ENCODE assay signal across 8 mouse cellular contexts in genomic region chr4:129877967-129878655, GRCm38 (mm10). TPM values are rescaled to one million over a fixed set of nuclear protein-coding genes. Genes with fewer than 3 reads are reported as not detected.
A peak's percentile ranks its signal among the peaks of the same experiment; 100 is the strongest.
DNase-seq lines count a peak whose midpoint lies in the region; ATAC-seq lines count a peak whose summit lies in the region.

No protein-coding gene starts in this region.

- no peaks in the 10 kb centered on the region for H3K9me3 ChIP-seq in hindbrain, embryonic 14.5 days (ENCODE audit: control insufficient read depth, low read length)
- no peaks in the 10 kb centered on the region for H3K9me3 ChIP-seq in liver, embryonic 12.5 days (replicated peaks)
- H3K9me3 ChIP-seq in stomach, embryonic 16.5 days (replicated peaks; ENCODE audit: control insufficient read depth, low read length) = no peaks in the 10 kb centered on the region

- H3K9ac ChIP-seq in hindbrain, embryonic 14.5 days = peak overlapping the region; percentile 59; the same call in 1 of the 2 replicates
- peak overlapping the region; percentile 58 for H3K9ac ChIP-seq in liver, embryonic 12.5 days
- peak overlapping the region; percentile 61 for H3K9ac ChIP-seq in stomach, embryonic 16.5 days (ENCODE audit: low read length)

- WGBS in hindbrain, embryonic 14.5 days = 58% methylated on average over 11 of the region's 11 CpGs
- 52% methylated on average over 11 of the region's 11 CpGs for WGBS in liver, embryonic 12.5 days (ENCODE audit: insufficient replicate concordance)
- WGBS in stomach, embryonic 16.5 days = 65% methylated on average over 11 of the region's 11 CpGs

- no peaks in the 10 kb centered on the region for H3K36me3 ChIP-seq in hindbrain, embryonic 14.5 days (replicated peaks; ENCODE audit: control insufficient read depth, insufficient read depth)
- H3K36me3 ChIP-seq in liver, embryonic 12.5 days = no peaks in the 10 kb centered on the region
- no peaks in the 10 kb centered on the region for H3K36me3 ChIP-seq in stomach, embryonic 16.5 days (ENCODE audit: control insufficient read depth, insufficient read depth, low read length)

- DNase-seq in CD4-positive, CD25-positive, alpha-beta regulatory T cell, adult 2 months (ENCODE audit: low read depth, low spot score) = peak; percentile 32
- peak; percentile 26 for DNase-seq in CD4-positive helper T cell, adult 2 months (ENCODE audit: low read depth, low spot score)
- no peak for DNase-seq in hindbrain, embryonic 14.5 days (ENCODE audit: low spot score)
- DNase-seq in gastrocnemius, postnatal 10 days = no peak
- DNase-seq in urinary bladder, postnatal 14 days (ENCODE audit: low spot score) = no peak

- H3K4me3 ChIP-seq in hindbrain, embryonic 14.5 days (replicated peaks; ENCODE audit: low read length) = no peak overlapping the region
- H3K4me3 ChIP-seq in liver, embryonic 12.5 days = peak overlapping the region; percentile 50
- peak overlapping the region; percentile 32 for H3K4me3 ChIP-seq in stomach, embryonic 16.5 days (replicated peaks; ENCODE audit: low read length)

- H3K27me3 ChIP-seq in hindbrain, embryonic 14.5 days (ENCODE audit: control insufficient read depth, insufficient read depth, low read length) = no peaks in the 10 kb centered on the region
- H3K27me3 ChIP-seq in liver, embryonic 12.5 days (replicated peaks) = no peaks in the 10 kb centered on the region
- no peaks in the 10 kb centered on the region for H3K27me3 ChIP-seq in stomach, embryonic 16.5 days (ENCODE audit: control insufficient read depth, insufficient read depth, low read length)

- H3K4me2 ChIP-seq in hindbrain, embryonic 14.5 days (replicated peaks) = peak overlapping the region; percentile 46
- peak overlapping the region; percentile 68 for H3K4me2 ChIP-seq in liver, embryonic 12.5 days
- H3K4me2 ChIP-seq in stomach, embryonic 16.5 days (ENCODE audit: low read depth, low read length) = peak overlapping the region; percentile 54

- peak overlapping the region; percentile 64; the same call in 1 of the 2 replicates for H3K27ac ChIP-seq in hindbrain, embryonic 14.5 days
- H3K27ac ChIP-seq in liver, embryonic 12.5 days = peak overlapping the region; percentile 75
- peak overlapping the region; percentile 89 for H3K27ac ChIP-seq in stomach, embryonic 16.5 days (ENCODE audit: low read length)

- H3K4me1 ChIP-seq in hindbrain, embryonic 14.5 days (replicated peaks; ENCODE audit: control insufficient read depth, insufficient read depth, low read length) = peaks cover 20% of the 10 kb centered on the region; the same call in 1 of the 2 replicates
- H3K4me1 ChIP-seq in liver, embryonic 12.5 days = peaks cover 45% of the 10 kb centered on the region
- peaks cover 28% of the 10 kb centered on the region for H3K4me1 ChIP-seq in stomach, embryonic 16.5 days (ENCODE audit: control insufficient read depth, insufficient read depth, low read length)

- ATAC-seq in CD4-positive, CD25-positive, alpha-beta regulatory T cell, adult 4 months = no peak
- ATAC-seq in hindbrain, embryonic 14.5 days (ENCODE audit: low FRiP score) = no peak
- ATAC-seq in liver, embryonic 12.5 days = no peak
- ATAC-seq in stomach, embryonic 16.5 days (ENCODE audit: insufficient read depth, low FRiP score) = no peak

RNA-seq across cellular contexts. Expression of gene Spocd1, which starts 50.9 kb away (rescaled TPM):
- polyA plus RNA-seq in CD4-positive, CD25-positive, alpha-beta regulatory T cell, adult 4 months (2017; shearing (Covaris generic)) = not detected
- polyA plus RNA-seq in hindbrain, embryonic 14.5 days (2014; fragmentation: Nextera tagmentation; extraction: Ambion mirVana) = not detected in 2 replicates
- polyA plus RNA-seq in liver, embryonic 12.5 days (2016; fragmentation: Nextera tagmentation; extraction: Ambion mirVana) = 0.04 TPM in 2 replicates
- not detected in 2 replicates for polyA plus RNA-seq in stomach, embryonic 16.5 days (2015; fragmentation: Nextera tagmentation; extraction: Ambion mirVana)
- total RNA-seq in gastrocnemius, postnatal 10 days (2021) = not detected

Comparison
In these comparisons a context has a peak if more than half of its experiments do, and no peak if none do; other contexts are left out.
1. DNase-seq: peak in CD4-positive, CD25-positive, alpha-beta regulatory T cell, adult 2 months (single experiment) and CD4-positive helper T cell, adult 2 months (single experiment); none in hindbrain, embryonic 14.5 days (single experiment), gastrocnemius, postnatal 10 days (single experiment) and urinary bladder, postnatal 14 days (single experiment).
2. Peak in every context shown above with its lines, with median percentiles within 50 percentile points of each other: H3K27ac ChIP-seq, H3K4me2 ChIP-seq and H3K9ac ChIP-seq.